Mouse (Mus musculus) liver, adult 2 months (tissue): ENCODE data around the gene Plppr3. TPM values are rescaled to one million over a fixed set of nuclear protein-coding genes. Genes with fewer than 3 reads are reported as not detected.

Experiments
- DNase-seq: peaks from one replicate; pipeline ENCODE4 v3.0.0-alpha.2; 2011; ENCODE audit warnings: low read depth, low spot score; ENCODE audit errors: extremely low read depth
- H3K27ac ChIP-seq: fragments of 200-500 bp; replicated peaks from 2 replicates; pipeline ENCODE4 v1.5.1; 2012; ENCODE audit warnings: low read depth, mild to moderate bottlenecking, control low read depth, inconsistent platforms, low read length; ENCODE audit not compliant: insufficient read depth
- H3K27me3 ChIP-seq: fragments of 200-500 bp; 2 replicates; pipeline ENCODE4 v1.6.1; 2012; ENCODE audit warnings: mild to moderate bottlenecking, moderate library complexity, low read length, inconsistent platforms; ENCODE audit not compliant: control insufficient read depth, insufficient read depth
- H3K36me3 ChIP-seq: fragments of 200-500 bp; 2 replicates; pipeline ENCODE4 v1.6.1; 2012; ENCODE audit warnings: low read length, inconsistent platforms; ENCODE audit not compliant: control insufficient read depth, insufficient read depth
- H3K4me1 ChIP-seq: fragments of 200-500 bp; 2 replicates; pipeline ENCODE4 v1.6.1; 2011; ENCODE audit warnings: low read length; ENCODE audit not compliant: control insufficient read depth, insufficient read depth
- H3K4me3 ChIP-seq: fragments of 200-500 bp; 2 replicates; pipeline ENCODE4 v1.5.1; 2011; ENCODE audit warnings: low read depth, mild to moderate bottlenecking, control low read depth, low read length, moderate library complexity; ENCODE audit not compliant: insufficient read depth
- H3K79me2 ChIP-seq: fragments of 200-500 bp; 2 replicates; pipeline ENCODE4 v1.6.1; 2012; ENCODE audit warnings: inconsistent platforms, mild to moderate bottlenecking, low read length, moderate library complexity; ENCODE audit not compliant: control insufficient read depth, insufficient read depth
- H3K9ac ChIP-seq: fragments of 200-500 bp; 2 replicates; pipeline ENCODE4 v1.6.1; 2012; ENCODE audit warnings: low read depth, mild to moderate bottlenecking, control low read depth, inconsistent platforms, low read length
- CTCF ChIP-seq: fragments of 200-500 bp; IDR thresholded peaks from 2 replicates; pipeline ENCODE4 v1.5.1; 2011; ENCODE audit warnings: low read depth, low read length, control low read depth
- POLR2A ChIP-seq: fragments of 200-500 bp; IDR thresholded peaks from 2 replicates; pipeline ENCODE4 v1.6.1; 2011; ENCODE audit warnings: low read length, control low read depth; ENCODE audit not compliant: insufficient read depth; ENCODE audit errors: extremely low read depth
- WGBS: fragments of 180-500 bp; shearing (Covaris S2); methylation state at CpG from one replicate; pipeline ENCODE4 v1.1.7; 2018; 5-methylcytosine and 5-hydroxymethylcytosine counted together
- polyA plus RNA-seq: library from polyadenylated mRNA; depleted of rRNA; stranded (reverse); fragments of >200 nt; gene quantifications from 2 replicates; pipeline ENCODE4 v1.2.3, GENCODE M21; 2012
- total RNA-seq: library from RNA; depleted of rRNA; stranded (reverse); fragments of >200 nt; gene quantifications from 2 replicates; pipeline ENCODE4 v1.2.3, GENCODE M21; 2014

The Plppr3 gene
- total and polyA plus RNA-seq, 2 experiments = under 0.01 to 0.38 TPM

- Histone ChIP-seq H3K9ac (no peak overlapping the region), H3K79me2 (no peaks in the 10 kb centered on the region), H3K4me1 (peaks cover 22% of the 10 kb centered on the region), H3K36me3 (no peaks in the 10 kb centered on the region), H3K27ac (peak overlapping the region; percentile 36), H3K4me3 (no peak overlapping the region), H3K27me3 (no peaks in the 10 kb centered on the region)
- TF ChIP-seq POLR2A (no peak), CTCF (no peak)
- DNase-seq = peak; percentile 89
- WGBS = 21% methylated on average over 4 of the region's 4 CpGs
These were observed 10.0 kb upstream of the Plppr3 start for GRCm38 (mm10) chr10:79884446-79884845.

GRCm38 (mm10) chr10:79883297-79884084, 9.1 kb upstream of the Plppr3 start:
- no peaks in the 10 kb centered on the region for H3K27me3 ChIP-seq
- no peaks in the 10 kb centered on the region for H3K36me3 ChIP-seq
- H3K4me3 ChIP-seq = no peak overlapping the region
- no peaks in the 10 kb centered on the region for H3K79me2 ChIP-seq
- 23% methylated on average over 22 of the region's 22 CpGs for WGBS
- DNase-seq = peak; percentile 71
- no peak for TF ChIP-seq POLR2A
- peak; percentile 85 for TF ChIP-seq CTCF
- no peak overlapping the region for H3K9ac ChIP-seq
- peaks cover 20% of the 10 kb centered on the region for H3K4me1 ChIP-seq
- peak overlapping the region; percentile 36 for H3K27ac ChIP-seq

GRCm38 (mm10) chr10:79881981-79882380, 7.5 kb upstream of the Plppr3 start:
- Histone ChIP-seq H3K4me1 (peaks cover 22% of the 10 kb centered on the region), H3K27me3 (no peaks in the 10 kb centered on the region), H3K4me3 (no peak overlapping the region), H3K9ac (no peak overlapping the region; the same call in 1 of the 2 replicates), H3K27ac (no peak overlapping the region), H3K79me2 (no peaks in the 10 kb centered on the region), H3K36me3 (no peaks in the 10 kb centered on the region)
- TF ChIP-seq CTCF (no peak), POLR2A (no peak)
- WGBS = 45% methylated on average over 22 of the region's 22 CpGs
- DNase-seq = no peak

- Histone ChIP-seq H3K9ac (no peak overlapping the region), H3K27me3 (no peaks in the 10 kb centered on the region), H3K27ac (no peak overlapping the region), H3K4me1 (peaks cover 17% of the 10 kb centered on the region), H3K79me2 (no peaks in the 10 kb centered on the region), H3K36me3 (no peaks in the 10 kb centered on the region), H3K4me3 (no peak overlapping the region)
- TF ChIP-seq POLR2A (no peak), CTCF (no peak)
- peak; percentile 55 for DNase-seq
- WGBS = 15% methylated on average over 9 of the region's 9 CpGs
These were observed 6.3 kb upstream of the Plppr3 start for GRCm38 (mm10) chr10:79880721-79881120.

GRCm38 (mm10) chr10:79879527-79879926, 5.1 kb upstream of the Plppr3 start:
- 41% methylated on average over 3 of the region's 3 CpGs for WGBS
- Histone ChIP-seq H3K36me3 (no peaks in the 10 kb centered on the region), H3K4me1 (peaks cover 11% of the 10 kb centered on the region), H3K79me2 (no peaks in the 10 kb centered on the region), H3K4me3 (no peak overlapping the region), H3K27ac (no peak overlapping the region), H3K9ac (no peak overlapping the region), H3K27me3 (peaks cover 2% of the 10 kb centered on the region; the same call in 1 of the 2 replicates)
- no peak for DNase-seq
- no peak for TF ChIP-seq POLR2A
- no peak for TF ChIP-seq CTCF

GRCm38 (mm10) chr10:79877757-79878156, 3.3 kb upstream of the Plppr3 start:
- Histone ChIP-seq H3K4me1 (peaks cover 6% of the 10 kb centered on the region), H3K4me3 (no peak overlapping the region)
- DNase-seq = peak; percentile 62

More at GRCm38 (mm10) chr10:79877757-79878156, 3.3 kb upstream of the Plppr3 start:
- TF ChIP-seq POLR2A (no peak), CTCF (no peak)
- Histone ChIP-seq H3K79me2 (no peaks in the 10 kb centered on the region), H3K27ac (peak overlapping the region; percentile 49), H3K36me3 (no peaks in the 10 kb centered on the region), H3K9ac (no peak overlapping the region), H3K27me3 (peaks cover 4% of the 10 kb centered on the region; the same call in 1 of the 2 replicates)
- 15% methylated on average over 12 of the region's 12 CpGs for WGBS
